In genomic region chr1:24539852-24540251, GRCm38 (mm10) we compare ENCODE assay signal across 19 mouse cellular contexts. TPM values are rescaled to one million over a fixed set of nuclear protein-coding genes. Genes with fewer than 3 reads are reported as not detected.
"Had no signal": no experiment of that assay in that cellular context is flagged by ENCODE, and none has a peak within 500 bp of the region (broad histone marks: within the 10 kb centered on the region; RNA-seq: fewer than 3 reads in every experiment).

No protein-coding gene starts in this region.

- H3K27ac ChIP-seq: kidney, embryonic 15.5 days; limb, embryonic 10.5 days; limb, embryonic 13.5 days; liver, embryonic 12.5 days; liver, embryonic 15.5 days; lung, embryonic 15.5 days; neural tube, embryonic 13.5 days had no signal

- H3K36me3 ChIP-seq: kidney, embryonic 15.5 days; limb, embryonic 10.5 days; limb, embryonic 13.5 days; liver, embryonic 12.5 days; liver, embryonic 15.5 days; lung, embryonic 15.5 days; neural tube, embryonic 13.5 days had no signal

- ATAC-seq: liver, embryonic 12.5 days had no signal

- H3K9me3 ChIP-seq: kidney, embryonic 15.5 days; limb, embryonic 10.5 days; limb, embryonic 13.5 days; liver, embryonic 12.5 days; liver, embryonic 15.5 days; lung, embryonic 15.5 days; neural tube, embryonic 13.5 days had no signal

- H3K27me3 ChIP-seq: kidney, embryonic 15.5 days; limb, embryonic 13.5 days; liver, embryonic 12.5 days; liver, embryonic 15.5 days; lung, embryonic 15.5 days; neural tube, embryonic 13.5 days had no signal

- H3K4me1 ChIP-seq: kidney, embryonic 15.5 days; limb, embryonic 10.5 days; limb, embryonic 13.5 days; liver, embryonic 12.5 days; liver, embryonic 15.5 days; lung, embryonic 15.5 days; neural tube, embryonic 13.5 days had no signal

- DNase-seq: kidney, adult 8-10 months; kidney, postnatal 10 days; kidney, postnatal 36 days; liver; lung, adult 18-20 months; lung, postnatal 10 days; lung, postnatal 4 days; midbrain, embryonic 14.5 days; thymus, adult 18-20 months; thymus, postnatal 36 days had no signal

- H3K4me2 ChIP-seq: kidney, embryonic 15.5 days; limb, embryonic 13.5 days; liver, embryonic 12.5 days; liver, embryonic 15.5 days; lung, embryonic 15.5 days; midbrain, embryonic 11.5 days; neural tube, embryonic 13.5 days had no signal

- H3K9ac ChIP-seq: kidney, embryonic 15.5 days; limb, embryonic 13.5 days; liver, embryonic 12.5 days; liver, embryonic 15.5 days; lung, embryonic 15.5 days; neural tube, embryonic 13.5 days had no signal

- H3K4me3 ChIP-seq: kidney, embryonic 15.5 days; limb, embryonic 10.5 days; limb, embryonic 13.5 days; liver, embryonic 12.5 days; liver, embryonic 15.5 days; lung, embryonic 15.5 days; neural tube, embryonic 13.5 days had no signal

RNA-seq across cellular contexts. Expression of gene Col19a1, which starts 47.4 kb away (rescaled TPM):
- polyA plus RNA-seq: liver, embryonic 12.5 days; small intestine, adult 2 months had no signal
